Mouse (Mus musculus): ENCODE data around the gene BC030499.

The BC030499 gene

DNA sequence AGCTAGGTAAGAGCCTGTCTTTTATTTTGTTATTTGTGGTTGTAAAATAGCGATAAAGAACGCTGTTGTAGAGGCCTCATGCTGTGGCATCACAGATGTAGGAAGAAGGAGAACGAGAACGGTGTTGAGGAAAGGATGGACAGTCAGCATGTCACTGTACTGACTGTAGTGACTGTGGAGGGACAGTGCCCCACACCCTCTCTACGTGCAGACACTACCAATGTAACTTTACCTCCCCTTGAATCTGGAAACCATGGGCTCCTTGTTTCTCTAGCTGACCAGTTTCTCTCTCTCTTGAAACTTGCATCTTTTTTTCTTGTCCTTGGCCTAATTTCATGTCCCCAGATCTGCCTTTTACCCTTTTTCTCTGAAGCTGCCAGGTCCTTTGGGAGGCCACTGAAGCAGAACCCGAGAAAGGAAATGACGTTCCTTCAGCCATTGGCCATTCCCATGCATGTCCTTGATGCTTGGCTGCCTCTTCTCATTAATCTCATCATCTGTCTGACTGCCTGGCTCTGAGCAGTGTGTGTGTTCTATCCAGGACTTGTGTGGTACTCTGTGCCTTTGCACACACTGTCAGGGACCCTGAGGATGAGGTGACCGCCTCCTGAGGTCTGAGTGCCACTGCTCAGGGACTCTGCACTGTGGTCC is 20.3 kb downstream of the BC030499 start:
- no peak for DNase-seq

DNA sequence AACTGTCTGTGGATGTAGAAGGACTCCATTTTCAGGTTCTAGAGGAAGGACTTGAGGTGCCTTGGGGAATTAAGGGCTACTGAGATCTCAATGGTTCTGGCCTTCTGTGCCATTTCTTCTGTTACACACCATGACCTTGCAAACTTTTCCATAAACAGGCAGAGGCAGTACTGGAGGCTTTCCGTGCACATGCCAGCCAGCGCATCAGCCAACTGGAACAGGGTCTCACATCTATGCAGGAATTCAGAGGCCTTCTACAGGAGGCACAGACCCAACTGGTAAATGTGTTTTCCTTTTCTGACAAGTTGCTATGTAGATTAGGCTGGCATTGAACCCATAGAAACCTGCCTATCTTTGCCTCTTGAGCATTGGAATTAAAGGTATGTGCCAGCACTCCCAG is 23.0 kb downstream of the BC030499 start:
- no peak for DNase-seq

DNA sequence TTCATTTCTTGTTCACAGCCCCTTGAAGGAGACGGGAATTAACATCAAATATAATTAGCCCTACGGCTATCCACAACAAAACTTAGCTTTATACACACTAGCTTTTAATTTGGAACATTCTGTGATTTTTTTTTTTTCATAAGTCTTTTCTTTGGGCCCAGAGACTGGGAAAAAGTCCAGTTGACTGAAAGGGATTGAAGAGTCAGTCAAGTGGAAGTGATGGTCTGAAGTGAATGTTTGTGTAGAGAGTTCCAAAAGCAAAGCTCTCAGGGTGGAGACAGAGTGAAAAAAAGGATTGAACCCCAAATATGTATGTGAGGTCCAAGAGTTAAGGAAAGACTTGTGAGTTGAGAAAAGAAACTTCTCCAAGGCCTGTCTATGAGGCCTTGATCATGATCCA is 27.8 kb downstream of the BC030499 start:
- no peak for DNase-seq

DNA sequence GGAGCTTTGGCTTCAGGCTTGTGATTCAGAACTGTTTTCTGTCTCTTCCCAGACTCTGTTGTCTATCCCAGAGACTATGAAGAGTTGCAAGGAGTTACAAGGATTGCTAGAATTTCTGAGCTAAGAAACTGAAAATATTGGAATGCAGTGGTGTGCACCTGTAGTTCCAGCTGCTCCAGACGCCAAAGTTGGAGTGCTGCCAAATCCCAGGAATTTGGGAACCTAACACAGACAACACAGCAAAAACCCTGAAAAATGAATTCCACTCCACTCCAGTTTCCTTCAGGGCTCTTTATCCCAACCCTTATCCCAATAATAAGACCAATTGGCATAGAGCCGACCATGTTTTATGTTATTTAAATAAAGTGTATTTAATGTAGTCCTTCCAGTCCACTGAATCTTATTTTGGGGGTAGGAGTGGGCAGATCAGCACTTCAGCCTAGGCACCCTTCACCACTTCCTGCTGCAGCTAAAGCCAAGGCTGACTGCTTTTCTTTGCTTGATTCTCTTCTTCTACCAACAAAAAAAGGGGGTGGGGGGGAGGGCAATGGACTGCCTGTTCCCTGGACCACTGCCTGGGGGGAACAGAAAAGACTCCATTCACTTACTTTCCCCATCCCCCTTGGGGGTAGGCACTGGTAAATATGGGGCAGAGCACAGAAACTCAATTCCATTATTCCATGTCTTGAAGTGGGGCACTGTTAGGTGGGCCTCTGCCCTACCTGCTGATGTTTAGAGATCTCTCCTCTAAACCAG is 31.6 kb downstream of the BC030499 start:
- peak in 1 of 2 experiments; percentile 17 for DNase-seq

DNA sequence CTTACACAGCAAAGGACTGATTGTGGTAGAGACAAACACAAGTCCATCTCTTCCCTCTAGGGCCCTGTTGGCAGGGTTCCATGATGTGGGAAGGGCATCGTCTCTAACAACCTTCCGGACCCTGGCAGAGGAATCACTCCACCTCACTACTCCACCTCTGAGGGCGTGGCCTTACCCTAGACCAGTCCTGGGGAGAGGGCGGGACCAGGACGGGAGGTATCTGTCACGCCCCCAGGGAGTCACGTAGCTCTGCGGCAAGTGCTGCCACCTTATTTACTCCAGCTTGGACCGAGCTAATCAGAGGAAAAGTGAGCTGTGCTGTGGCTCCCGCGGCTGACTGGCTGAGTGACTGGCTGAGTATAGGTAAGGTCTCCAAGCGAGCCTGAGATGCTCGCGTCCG is 32.2 kb downstream of the BC030499 start, which contains the start of gene Aldoc:
Gene Aldoc (plus strand): TSS at position 109 of the 400 bp plus-strand sequence.
- DNase-seq: peak; percentile 83 to 91

DNA sequence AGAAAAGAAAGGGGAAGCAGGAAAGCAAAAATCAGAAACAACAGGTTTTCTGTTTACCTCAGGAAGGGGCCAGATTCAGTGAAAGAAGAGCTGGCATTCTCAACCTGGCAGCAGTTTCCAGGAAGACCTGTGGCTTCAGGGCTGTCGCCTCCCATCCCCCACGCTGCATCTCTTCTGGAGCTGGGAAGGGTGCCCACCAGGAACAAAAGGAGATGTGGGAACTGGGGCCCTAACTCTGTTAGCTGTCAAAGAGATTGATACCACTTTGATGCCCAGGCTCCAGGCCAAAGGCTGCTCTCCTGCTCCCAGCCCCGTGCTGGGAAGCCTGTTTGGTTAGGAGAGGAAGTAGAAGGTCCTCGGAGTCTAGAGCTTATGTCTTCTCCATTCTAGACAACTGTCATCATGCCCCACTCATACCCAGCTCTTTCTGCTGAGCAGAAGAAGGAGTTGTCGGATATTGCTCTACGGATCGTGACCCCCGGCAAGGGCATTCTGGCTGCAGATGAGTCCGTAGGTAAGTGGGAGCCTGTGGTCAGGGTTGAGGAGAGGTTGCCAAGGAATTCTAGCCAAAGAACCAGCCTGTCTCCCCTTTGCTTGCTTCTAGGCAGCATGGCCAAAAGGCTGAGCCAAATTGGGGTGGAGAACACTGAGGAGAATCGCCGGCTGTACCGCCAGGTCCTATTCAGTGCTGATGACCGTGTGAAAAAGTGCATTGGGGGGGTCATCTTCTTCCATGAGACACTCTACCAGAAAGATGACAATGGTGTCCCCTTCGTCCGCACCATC is 33.6 kb downstream of the BC030499 start:
- DNase-seq: peak; percentile 39 to 69

DNA sequence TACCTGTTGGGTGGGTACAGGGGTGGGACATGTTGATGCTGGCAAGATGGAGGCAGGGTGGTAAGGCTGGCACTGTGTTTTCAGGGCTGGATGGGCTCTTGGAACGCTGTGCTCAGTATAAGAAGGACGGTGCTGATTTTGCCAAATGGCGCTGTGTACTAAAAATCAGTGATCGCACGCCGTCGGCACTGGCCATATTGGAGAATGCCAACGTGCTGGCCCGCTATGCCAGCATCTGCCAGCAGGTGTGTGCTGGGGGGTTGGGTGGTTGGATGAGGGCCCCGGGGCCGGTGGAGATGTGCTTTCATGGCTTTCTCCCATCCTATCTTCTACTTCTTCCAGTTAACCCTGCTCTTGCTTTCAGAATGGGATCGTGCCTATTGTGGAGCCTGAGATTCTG is 34.3 kb downstream of the BC030499 start:
- DNase-seq: peak in 1 of 2 experiments; percentile 47

DNA sequence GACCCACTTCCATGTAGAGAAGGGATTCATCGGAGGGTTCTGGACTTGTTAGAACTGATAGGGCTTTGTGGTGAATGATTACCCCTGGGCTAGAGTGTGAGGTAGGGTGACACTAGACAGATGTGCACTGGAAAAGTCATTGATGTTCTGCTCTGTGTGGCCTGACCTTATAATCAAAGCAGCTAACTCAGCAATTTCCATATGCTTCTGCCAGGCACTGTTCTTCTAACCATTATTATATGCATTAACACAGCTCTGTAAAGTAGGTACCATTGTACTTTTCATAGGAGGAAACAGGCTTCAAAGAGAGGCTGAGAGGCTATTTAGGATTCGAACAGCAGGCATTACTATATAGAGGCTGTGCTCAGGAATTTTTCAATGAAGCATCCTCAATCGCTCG is 36.6 kb downstream of the BC030499 start:
- DNase-seq: no peak

DNA sequence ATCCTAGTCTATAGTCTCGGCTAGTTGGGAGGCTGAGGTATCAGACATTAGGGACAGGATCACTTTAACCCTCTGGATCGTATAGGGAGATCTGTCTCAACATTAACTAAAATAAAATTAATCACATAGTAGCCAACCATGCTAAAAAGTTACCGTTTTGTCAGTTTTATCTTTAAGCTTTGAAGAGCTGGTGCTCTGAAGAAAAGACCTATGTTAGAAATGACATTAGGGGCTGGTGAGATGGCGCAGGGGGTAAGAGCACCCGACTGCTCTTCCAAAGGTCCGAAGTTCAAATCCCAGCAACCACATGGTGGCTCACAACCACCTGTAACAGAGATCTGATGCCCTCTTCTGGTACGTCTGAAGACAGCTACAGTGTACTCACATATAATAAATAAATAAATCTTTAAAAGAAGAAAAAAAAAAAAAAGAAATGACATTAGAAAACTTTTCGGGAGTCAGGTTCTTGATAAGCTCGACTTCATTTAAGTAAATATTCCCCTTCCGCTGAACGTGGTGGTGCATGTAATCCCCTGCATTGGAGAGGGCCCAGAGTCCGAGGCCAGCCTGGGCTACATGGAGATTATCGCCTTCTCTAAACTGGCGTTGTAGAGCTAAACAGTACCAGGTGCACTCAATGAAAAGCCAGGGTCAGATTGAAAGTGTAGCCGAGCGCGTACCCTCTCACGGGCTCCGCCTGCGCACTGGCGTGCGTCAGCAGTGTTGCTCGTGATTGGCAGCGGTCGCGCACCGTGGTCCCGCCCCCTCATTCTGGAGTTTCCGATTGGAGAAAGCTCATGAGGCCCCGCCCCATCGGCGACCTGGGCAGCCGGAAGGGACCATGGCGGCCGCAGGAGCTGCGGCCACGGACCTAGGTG is 37.2 kb downstream of the BC030499 start, which contains the start of gene Pigs:
Gene Pigs (plus strand): TSS at position 782 of the 878 bp plus-strand sequence.
- DNase-seq: peak; percentile 97 to 99

DNA sequence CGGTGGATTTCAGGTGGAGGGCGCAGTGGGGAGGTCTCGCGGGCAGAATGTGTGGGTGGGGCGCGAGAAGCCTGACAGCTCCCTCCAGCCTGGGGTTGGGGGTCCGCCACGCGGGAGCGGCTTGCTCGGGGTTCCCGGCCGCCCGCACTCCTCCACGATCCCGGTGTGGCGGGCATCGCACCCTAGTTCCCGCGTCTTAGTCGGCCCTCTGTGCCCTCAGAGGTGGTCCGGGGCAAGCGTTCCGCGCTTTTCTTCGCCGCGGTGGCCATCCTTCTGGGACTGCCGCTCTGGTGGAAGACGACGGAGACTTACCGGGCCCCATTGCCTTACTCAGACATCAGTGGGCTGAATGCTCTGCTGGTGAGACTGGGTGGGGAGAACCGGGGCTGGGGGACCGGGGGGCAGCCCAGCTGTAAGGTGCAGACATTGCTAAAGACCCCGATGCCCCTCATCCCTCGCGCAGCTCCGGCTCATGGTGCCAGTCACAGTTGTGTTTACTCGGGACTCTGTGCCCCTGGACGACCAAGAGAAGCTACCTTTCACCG is 37.9 kb downstream of the BC030499 start:
- DNase-seq: no peak

DNA sequence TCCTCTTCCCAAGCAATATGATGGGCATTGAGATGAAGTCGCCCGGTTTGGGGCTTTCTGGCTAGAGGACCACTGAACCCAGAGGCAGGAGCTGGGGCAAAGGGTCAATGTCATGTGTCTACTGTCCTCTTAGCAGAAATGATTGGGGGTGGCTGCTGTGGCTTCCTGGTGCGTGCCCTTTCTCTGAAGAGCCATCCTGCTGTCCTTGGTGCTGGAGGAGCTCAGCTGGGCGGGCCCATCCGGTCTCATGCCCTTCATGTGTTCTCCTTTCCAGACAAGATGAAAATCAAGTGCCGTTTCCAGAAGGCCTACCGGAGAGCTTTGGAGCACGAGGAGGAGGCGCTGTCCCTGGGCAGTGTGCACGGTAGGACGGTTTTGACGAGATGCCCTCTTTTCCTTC is 42.0 kb downstream of the BC030499 start:
- DNase-seq: no peak

DNA sequence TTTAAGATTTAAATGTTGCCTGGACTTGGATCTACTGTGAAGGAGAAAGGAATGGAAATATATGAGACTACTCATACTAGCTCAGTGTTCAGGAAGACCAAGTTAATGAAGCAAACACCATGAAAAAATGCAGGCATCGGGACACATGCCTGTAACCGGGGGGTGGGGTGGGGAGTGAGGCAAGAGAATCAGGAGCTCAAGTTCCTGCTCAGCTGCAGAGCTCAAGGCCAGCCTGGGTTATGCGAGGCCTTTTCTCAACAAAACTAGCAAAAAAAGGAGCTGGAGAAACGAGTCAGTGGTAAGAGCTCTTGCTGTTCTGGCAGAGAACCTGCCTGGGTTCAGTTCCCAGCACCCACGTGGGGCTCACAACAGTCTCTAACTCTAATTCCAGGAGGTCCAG is 43.4 kb downstream of the BC030499 start:
- no peak for DNase-seq

DNA sequence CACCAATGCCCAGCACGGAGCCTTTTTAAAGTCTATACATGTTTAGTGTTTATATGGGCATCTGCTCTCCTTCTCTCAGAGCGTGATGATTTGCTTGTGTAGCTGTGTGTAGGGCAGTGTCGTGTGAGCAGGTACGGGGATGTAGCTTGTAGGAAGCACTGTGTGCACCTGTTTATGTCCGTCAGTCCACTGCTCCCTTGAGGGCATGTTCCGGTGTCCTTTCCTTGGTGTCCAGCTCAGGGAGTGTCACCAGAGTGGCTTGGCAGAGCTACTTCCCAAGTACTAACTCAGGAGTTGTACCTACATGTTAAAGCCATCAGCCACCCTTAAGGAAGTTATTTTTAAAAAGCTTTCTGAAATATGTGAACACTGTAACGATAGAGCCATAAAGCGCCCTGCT is 46.4 kb downstream of the BC030499 start:
- no peak for DNase-seq

DNA sequence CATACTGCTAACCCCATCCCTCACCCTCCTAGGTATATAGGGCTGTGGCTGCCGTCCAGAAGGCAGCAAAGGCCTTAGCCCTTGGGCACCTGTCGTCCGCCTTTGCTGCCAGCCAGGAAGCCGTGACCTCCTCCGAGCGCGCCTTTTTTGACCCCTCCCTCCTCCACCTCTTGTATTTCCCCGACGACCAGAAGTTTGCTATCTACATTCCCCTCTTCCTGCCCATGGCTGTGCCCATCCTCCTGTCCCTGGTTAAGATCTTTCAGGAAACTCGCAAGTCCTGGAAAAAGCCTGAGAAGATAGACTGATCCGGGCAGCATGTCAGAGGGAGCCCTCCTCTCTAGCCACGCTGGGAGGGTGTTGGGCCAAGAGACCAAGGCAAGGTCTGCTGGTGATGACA is 51.1 kb downstream of the BC030499 start:
- DNase-seq: no peak

DNA sequence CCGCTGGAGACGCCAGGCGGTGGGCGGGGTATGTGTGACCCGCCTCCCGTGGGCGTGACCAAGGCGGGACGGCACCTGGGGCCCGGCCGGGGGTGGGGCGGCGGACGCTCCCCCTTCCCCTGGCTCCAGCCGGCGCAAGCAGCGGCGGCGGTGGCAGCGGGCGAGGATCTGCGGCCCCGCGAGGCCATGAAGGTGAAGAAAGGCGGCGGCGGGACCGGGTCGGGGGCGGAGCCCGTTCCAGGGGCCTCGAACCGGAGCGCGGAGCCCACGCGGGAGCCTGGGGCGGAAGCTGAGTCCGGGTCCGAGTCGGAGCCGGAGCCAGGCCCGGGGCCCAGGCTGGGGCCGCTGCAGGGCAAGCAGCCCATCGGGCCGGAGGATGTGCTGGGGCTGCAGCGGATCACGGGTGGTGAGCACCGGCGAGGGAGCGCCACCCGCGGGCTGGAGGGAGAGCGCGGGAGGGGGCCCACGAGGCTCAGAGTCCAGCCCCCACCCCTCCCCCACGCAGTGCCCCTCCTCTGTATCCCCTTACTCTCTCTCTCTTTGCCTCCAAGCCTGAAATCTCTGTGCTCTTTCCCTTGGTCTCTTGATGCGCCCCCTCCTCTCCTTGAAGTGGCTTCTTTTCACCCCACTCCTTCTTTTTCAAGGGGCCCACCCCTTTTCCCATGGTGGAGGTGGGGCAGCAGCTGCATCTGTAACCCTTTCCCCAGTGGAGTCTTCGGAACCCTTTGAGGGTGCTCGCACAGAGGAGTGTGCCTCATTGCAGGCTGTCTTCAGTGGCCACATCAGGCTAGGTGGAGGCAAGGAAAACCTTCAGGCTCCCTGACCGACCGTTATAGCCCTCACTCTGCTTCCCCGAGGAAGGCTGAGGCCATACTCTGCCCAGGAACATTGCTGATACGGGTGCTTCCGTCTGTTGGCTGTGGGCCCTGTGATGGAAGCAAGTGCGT is 53.0 kb downstream of the BC030499 start, which contains the start of gene Unc119:
Gene Unc119 (plus strand): TSS at position 102 of the 947 bp plus-strand sequence.
- peak; percentile 77 to 87 for DNase-seq

DNA sequence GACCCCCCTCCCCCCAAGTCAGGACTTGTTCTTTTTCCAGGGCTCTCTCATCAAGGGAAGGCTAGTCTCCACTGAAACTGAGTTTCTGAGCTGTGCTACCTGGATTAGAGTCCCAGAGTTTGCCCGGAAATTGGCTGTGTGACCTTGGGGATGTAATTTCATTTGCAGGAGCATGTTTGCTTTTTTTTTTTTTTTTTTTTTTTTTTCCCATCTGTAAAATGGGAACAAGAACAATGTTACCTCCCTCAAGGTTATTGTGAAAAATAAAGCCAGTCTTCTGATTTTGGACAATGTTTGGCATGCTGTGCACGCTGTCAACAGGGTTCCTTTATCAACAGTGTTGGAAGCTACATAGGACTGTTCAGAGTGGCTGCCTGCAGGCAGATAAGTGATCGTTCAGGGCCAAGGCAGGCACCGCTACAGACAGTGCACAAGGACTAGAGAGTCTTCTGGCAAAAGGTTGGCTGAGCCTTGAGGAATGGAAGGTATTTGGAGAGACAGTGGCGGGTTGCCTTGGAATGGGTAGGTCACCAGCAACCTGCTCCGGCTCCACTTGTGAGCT is 53.8 kb downstream of the BC030499 start:
- no peak for DNase-seq

DNA sequence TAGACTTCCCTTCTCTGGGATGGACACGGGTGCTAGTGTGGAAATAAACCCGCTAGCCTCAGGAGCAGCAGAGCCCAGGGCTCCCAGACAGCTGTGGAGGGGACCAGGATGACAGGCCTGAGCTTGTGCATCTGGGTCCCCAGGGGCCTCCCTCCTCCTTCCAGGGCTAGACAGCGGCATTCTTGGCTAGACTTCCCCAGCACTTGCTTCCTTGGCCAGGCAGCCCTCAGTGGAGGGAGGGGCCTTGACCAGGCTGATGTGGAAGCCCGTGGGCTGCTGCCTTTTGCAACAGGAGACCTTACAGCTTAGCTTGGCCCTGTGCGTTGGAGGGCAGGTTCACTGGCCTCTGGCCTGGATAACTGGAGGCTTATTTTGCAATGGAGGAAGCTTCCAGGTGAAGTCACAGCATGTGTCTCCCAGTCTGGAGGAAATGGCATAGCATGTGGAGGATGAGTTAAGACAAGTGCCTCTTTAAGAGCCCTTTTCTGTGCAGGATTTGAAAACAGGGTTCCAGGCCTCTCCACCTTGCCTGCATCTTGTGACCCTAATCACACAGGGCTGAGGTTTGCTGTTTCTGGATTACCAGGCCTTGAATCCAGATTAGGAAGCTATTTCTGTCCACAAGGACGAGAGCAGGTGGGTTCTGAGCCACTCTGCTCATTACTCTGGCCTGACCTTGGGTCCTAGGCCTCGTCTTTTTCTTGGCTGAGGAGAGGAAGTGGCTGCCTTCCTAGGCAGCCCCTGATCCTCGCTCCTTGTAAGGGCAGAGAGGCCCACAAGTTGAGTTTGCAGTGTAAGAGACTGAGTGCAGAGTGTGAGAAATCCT is 54.5 kb downstream of the BC030499 start:
- DNase-seq: peak in 1 of 2 experiments; percentile 42

DNA sequence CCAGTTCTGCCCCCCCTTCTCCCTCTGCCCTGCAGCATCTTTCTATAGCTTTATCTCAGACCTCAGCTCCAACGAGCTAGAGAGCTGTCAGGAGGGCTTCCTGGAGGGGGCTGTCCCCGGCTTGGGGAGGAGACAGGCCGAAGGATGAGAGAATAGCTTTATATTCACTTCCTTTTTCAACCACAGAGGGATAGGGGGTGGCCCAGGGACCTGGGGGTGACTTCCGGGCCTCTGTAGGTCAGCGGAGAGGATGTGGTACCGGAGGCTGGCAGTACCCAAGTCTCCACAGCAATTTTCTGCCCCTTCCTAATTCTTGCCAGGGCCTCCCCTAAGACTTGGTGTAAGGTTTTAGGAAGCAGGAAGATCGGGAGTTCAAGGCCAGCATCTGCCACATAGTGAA is 55.2 kb downstream of the BC030499 start:
- no peak for DNase-seq

Measured in cerebellum, postnatal 25 days (tissue).